Mouse (Mus musculus) cortical plate, adult 2 months (tissue): ENCODE data around the gene Golm1.

Experiments
- CTCF ChIP-seq: fragments of 200-500 bp; IDR thresholded peaks from 2 replicates; pipeline ENCODE4 v1.5.1; 2011; ENCODE audit warnings: mild to moderate bottlenecking, control low read depth, low read length; ENCODE audit not compliant: insufficient read depth; ENCODE audit errors: extremely low read depth
- POLR2A ChIP-seq: fragments of 200-500 bp; IDR thresholded peaks from 2 replicates; pipeline ENCODE4 v1.6.1; 2011; ENCODE audit warnings: mild to moderate bottlenecking, low read length, control low read depth; ENCODE audit not compliant: insufficient read depth; ENCODE audit errors: extremely low read depth

DNA sequence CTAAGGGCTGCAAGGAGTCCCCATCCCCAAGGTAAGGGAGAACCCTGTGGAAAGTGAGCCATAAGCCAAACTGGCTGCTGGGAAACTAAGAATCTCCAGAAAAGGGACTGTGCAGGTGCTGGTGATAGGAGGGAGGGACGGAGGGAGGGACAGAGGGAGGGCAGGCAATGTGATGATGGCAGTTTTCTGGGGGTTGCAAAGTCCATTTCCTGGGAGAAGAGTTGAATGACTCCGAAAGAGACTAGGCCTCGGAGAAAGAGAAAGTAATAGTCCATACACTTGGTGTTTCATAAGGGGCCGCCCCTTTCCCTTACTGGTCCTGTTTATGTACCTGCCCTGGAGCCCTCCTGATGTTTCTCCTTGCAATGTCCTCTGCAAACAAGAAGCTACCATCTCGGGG, 21.1 kb downstream of the Golm1 start:
- TF ChIP-seq POLR2A (no peak), CTCF (no peak)
